Mouse (Mus musculus) ovary, postnatal 36 days (tissue): ENCODE data around the gene Ptprn2.
"Not testable (repeated sequence)": the region's sequence is repeated elsewhere in the genome, so short reads cannot be mapped to it uniquely, and the experiment has no call there.

Experiments
- DNase-seq: peaks from one replicate; pipeline ENCODE4 v3.0.0; 2022; ENCODE audit warnings: low spot score, mixed read lengths

Gene Ptprn2

GRCm38 (mm10) chr12:116485591-116486403 lies at the start of gene Ptprn2:
TSS of gene Ptprn2 (plus strand) at chr12:116485720.
- peak; percentile 76 for DNase-seq

GRCm38 (mm10) chr12:116436125-116436524 lies 49.4 kb upstream of the Ptprn2 start:
- DNase-seq, result no peak

DNA sequence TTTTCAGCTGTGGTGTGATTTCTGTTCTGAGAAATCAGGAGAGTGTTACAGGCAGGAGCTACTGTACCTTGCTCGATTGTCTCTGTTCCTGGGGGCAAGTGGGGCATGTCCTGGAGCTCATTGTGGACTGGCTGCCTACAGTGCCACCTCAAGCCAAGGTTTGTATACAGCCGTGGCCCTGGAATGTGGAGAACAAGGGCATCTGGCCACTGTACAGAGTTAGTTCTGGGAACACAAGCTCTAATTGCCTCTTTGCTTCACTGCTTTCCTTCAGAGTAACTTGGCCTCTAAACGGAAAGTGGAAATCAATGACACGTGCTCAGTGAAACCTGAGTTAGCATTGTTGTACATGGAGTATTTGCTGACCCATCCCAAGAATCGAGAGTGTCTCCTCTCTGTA lies 46.9 kb upstream of the Ptprn2 start:
- DNase-seq, result peak; percentile 9

GRCm38 (mm10) chr12:116442184-116442583 lies 43.3 kb upstream of the Ptprn2 start:
- DNase-seq, result no peak

DNA sequence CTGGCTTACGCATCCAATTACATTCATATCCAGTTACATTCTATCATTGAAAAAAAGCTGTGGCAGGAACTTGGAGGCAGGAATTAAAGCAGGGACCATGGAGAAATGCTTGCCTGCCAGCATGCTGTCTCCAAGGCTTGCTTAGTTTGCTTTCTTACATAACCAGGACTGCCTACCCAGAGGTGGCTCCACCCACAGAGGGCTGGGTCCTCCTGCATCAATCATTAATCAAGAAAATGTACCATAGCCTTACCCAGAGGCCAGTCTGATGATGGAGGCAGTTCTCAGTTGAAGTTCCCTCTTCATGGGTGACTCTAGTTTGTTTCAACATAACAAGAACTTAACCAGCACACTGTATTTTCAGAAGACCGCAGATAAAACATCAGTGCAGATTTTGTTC lies 36.0 kb upstream of the Ptprn2 start:
- no peak for DNase-seq

- no peak for DNase-seq
Observed at GRCm38 (mm10) chr12:116460379-116461065, 25.0 kb upstream of the Ptprn2 start.

GRCm38 (mm10) chr12:116467030-116467429 lies 18.5 kb upstream of the Ptprn2 start:
- no peak for DNase-seq

- DNase-seq, result no peak
Observed at GRCm38 (mm10) chr12:116468348-116468747, 17.2 kb upstream of the Ptprn2 start.

DNA sequence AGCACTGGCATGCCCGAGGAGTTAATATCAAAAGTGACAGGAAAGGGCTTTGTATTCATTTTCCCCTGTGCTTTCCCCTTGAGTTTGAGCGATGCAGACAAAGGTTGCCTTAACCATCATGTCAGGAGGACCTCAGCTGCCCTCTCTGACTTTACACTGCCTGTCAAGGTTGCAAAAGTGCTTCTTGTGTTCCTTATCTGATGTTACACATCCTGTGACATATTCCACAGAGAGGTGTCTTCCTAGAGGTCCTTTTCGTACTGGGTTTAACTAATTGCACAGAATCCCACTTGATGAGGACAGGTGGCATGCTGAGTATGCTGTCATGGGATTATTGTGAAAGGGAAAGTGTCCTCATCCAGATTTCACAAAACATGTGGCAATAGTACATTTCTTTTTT lies 16.4 kb upstream of the Ptprn2 start:
- DNase-seq, result no peak

GRCm38 (mm10) chr12:116473264-116473663 lies 12.3 kb upstream of the Ptprn2 start:
- no peak for DNase-seq

DNA sequence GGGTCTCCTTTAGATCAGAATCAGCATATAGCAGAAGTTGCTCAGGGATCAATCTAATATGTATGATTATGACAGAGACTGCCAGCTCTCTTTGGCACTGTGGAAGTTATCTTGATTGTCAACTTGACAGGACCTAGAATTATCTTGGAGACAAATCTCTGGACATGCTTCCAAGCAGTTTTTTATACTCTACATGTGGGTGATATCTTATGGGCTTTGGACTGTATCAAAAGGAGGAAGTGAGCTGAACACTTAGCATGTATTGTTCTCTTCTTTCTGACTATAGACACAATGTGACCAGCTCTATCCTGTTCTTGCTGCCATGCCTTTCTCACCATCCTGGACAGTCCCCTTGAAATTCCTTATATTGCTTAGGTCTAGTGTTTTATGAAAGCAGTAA lies 11.8 kb upstream of the Ptprn2 start:
- DNase-seq, result no peak

DNA sequence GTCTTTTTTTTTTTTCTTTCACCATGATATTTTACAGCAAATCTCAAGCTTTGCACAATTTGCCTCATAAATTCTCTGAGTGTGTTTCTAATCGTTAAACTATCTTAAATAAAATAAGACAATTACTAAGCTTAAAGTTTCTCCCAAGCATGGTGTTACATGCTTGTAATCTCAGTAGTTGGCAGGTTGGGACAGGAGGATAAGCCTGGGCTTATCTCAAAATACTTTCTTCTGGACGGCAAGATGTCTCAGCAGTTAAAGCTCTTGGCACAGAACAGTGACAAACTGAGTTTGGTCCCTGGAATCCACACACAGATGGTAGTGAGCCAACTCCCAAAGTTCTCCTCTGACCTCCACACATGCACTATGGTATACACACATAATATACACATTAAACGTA lies 10.8 kb upstream of the Ptprn2 start:
- no peak for DNase-seq

DNA sequence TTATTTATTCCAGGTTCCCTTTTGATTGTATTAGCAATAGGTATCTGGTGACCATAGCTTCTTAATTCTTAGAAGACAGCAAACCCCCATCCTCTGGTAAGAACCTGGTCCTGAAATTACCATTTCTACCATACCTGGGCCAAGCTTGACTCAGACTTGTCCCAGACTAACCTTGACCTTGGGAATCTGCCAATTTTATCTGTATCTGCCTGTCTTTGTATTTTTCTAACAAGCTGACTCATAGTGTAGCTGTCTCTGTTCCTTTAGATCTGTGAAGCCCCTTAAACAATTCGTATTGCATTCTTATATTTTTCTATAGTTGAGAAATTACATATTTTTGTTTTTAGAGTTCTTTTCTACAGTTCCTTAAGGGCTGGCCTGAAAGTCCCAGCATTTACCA lies 6.7 kb upstream of the Ptprn2 start:
- no peak for DNase-seq

DNA sequence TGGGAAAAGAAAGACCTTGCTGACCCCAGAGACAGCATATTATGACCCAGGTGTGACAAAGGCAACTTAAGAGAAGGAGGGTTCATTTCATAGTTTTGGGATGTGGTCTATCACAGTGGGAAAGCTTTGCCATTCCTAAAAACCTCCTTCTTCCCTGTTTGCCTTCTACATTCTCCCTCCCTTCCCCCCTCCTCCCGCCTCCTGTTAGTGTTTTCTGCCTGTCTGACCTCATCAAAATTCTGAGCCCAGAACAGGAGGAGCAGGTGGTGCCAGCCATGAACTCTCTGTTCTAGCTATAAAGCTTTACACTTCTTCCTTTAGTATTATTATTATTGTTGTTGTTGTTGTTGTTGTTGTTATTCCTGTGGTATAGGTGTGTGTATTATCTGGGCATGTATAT lies 3.6 kb upstream of the Ptprn2 start:
- DNase-seq, result no peak

DNA sequence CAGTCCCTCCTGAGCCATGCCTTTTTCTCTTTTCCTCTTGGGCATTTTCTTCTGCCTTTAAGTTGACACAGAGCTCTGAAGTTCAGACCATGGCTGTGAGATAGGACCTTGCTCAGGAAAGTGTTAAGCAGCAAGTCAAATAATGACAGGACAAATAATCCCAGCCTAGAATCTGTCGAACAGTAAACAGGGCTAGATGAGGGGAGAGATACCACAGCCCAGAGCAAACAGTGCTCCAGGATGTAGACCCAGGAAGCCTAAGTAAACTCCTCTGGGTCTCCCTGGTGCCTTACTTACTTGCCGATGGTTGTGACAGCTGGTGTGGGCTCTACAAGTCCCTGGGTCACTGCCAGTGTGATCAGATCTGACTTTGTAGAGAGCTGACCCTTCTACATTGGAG lies 1.9 kb upstream of the Ptprn2 start:
- DNase-seq, result no peak

DNA sequence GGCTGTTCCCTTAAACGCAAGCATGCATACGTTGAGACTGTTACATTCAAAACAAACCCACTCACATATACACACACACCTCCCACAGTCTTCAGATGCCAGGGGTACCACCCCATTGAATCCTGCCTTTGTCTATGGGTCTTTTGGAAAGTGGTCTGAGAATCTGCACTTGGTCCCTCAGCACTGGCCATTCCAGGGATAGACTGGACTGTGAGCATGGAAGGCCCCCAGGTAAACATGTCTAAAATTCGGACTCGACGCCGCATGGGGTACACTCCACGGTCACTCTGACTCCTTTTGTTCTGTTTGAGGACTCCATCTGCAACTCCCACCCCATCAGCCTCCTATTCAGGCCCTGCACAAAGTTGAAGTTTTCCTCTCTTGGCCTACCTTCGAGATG lies 529 bp upstream of the Ptprn2 start:
- no peak for DNase-seq

- DNase-seq, result no peak
Observed at GRCm38 (mm10) chr12:116486404-116486730, 847 bp downstream of the Ptprn2 start.

- no peak for DNase-seq
Observed at GRCm38 (mm10) chr12:116488836-116489235, 3.3 kb downstream of the Ptprn2 start.

GRCm38 (mm10) chr12:116490575-116491356 lies 5.2 kb downstream of the Ptprn2 start:
- DNase-seq, result no peak

DNA sequence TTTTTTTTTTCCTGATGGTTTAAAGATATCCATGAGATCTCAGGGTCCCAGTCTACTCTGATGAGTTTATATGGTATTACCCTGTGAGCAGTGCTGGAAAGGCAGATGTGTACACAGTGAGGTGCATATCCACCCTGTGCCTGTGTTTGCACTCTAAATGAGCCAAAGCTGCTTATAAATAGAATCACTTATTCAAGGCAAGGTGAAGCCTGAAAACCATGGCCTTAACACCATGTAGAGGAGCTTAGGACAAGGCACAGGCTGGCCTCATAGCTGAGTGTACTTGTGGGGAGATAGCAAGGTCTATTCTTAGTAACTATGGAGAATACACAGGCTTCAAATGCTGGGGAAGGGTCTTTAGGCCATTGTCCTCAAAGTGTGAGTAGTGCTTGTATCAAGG lies 13.1 kb downstream of the Ptprn2 start:
- no peak for DNase-seq

- DNase-seq, result no peak
Observed at GRCm38 (mm10) chr12:116500652-116501051, 15.1 kb downstream of the Ptprn2 start.

GRCm38 (mm10) chr12:116512482-116512881 lies 27.0 kb downstream of the Ptprn2 start:
- no peak for DNase-seq

DNA sequence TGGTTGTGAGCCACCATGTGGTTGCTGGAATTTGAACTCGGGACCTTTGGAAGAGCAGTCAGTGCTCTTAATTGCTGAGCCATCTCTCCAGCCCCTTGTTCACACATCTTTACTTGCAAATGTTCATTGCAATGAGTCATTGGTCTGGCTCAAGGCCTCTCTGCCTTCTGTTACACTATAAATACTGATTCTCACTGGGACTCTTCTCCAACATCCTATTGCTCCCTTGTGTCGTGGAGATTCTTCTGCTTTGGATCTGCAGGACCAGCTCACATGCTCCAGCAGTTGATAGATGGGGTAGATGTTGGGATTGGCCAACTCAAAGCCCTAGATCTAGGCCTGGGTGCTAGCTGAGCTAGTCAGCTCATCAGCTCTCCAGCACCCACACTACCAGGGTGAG lies 28.3 kb downstream of the Ptprn2 start:
- not testable (repeated sequence) for DNase-seq
